ENCODE assay signal across 8 mouse cellular contexts in genomic region chr2:118779504-118780480, GRCm38 (mm10). TPM values are rescaled to one million over a fixed set of nuclear protein-coding genes. Genes with fewer than 3 reads are reported as not detected.
DNase-seq lines count a peak whose midpoint lies in the region; ATAC-seq lines count a peak whose summit lies in the region.

Gene Disp2 (plus strand): TSS chr2:118779719.

- H3K4me2 ChIP-seq in heart, embryonic 14.5 days (ENCODE audit: low read length): peak within 1 kb of the TSS; percentile 80
- H3K4me2 ChIP-seq in liver, embryonic 15.5 days: peak within 1 kb of the TSS; percentile 55
- H3K4me2 ChIP-seq in neural tube, embryonic 11.5 days (ENCODE audit: low read depth): peak within 1 kb of the TSS; percentile 50
- peak within 1 kb of the TSS; percentile 75 for H3K4me2 ChIP-seq in stomach, embryonic 16.5 days (ENCODE audit: low read depth, low read length)

- H3K27me3 ChIP-seq in heart, embryonic 14.5 days (ENCODE audit: control insufficient read depth, insufficient read depth, low read length): peaks cover 3% of the 10 kb centered on the region; the same call in 1 of the 2 replicates
- peaks cover 66% of the 10 kb centered on the region for H3K27me3 ChIP-seq in liver, embryonic 15.5 days
- H3K27me3 ChIP-seq in neural tube, embryonic 11.5 days (ENCODE audit: control insufficient read depth, insufficient read depth, low read length): 0 out of 2 replicates have a peak, but pooled peaks cover 4% of the 10 kb centered on the region
- H3K27me3 ChIP-seq in stomach, embryonic 16.5 days (ENCODE audit: control insufficient read depth, insufficient read depth, low read length): no peaks in the 10 kb centered on the region

- peak; percentile 68 for DNase-seq in CD4-positive helper T cell, adult 2 months (ENCODE audit: low read depth, low spot score)
- DNase-seq in kidney, postnatal 14 days: peak; percentile 96
- peak; percentile 96 for DNase-seq in neural tube, embryonic 11.5 days (ENCODE audit: low spot score)

- peak; percentile 88 for ATAC-seq in erythroid progenitor cell, adult 5-6 weeks (replicated peaks; ENCODE audit: low FRiP score, poor library complexity, severe bottlenecking)
- ATAC-seq in heart, embryonic 14.5 days (ENCODE audit: insufficient number of reproducible peaks, insufficient read depth, low FRiP score, low read depth): peak; percentile 72
- ATAC-seq in liver, embryonic 15.5 days (ENCODE audit: insufficient read depth): peak; percentile 68
- ATAC-seq in neural tube, embryonic 11.5 days (ENCODE audit: insufficient read depth, low FRiP score, low TSS enrichment): peak; percentile 86
- peak; percentile 87 for ATAC-seq in stomach, embryonic 16.5 days (ENCODE audit: insufficient read depth, low FRiP score)

- H3K4me3 ChIP-seq in brown adipose tissue, adult 24 weeks (ENCODE audit: insufficient read depth, low read depth, low read length): peak within 1 kb of the TSS; percentile 44
- peak within 1 kb of the TSS; percentile 33 to 34 for H3K4me3 ChIP-seq in heart, embryonic 14.5 days (ENCODE audit: control insufficient read depth in 1 of 2, insufficient read depth in 1 of 2, low read depth in 1 of 2, low read length in 2 of 2)
- H3K4me3 ChIP-seq in liver, embryonic 15.5 days (replicated peaks): peak within 1 kb of the TSS; percentile 17; the same call in 1 of the 2 replicates
- H3K4me3 ChIP-seq in neural tube, embryonic 11.5 days (ENCODE audit: low read depth, low read length): peak within 1 kb of the TSS; percentile 32
- H3K4me3 ChIP-seq in stomach, embryonic 16.5 days (replicated peaks; ENCODE audit: low read length): peak within 1 kb of the TSS; percentile 45

- 10% methylated on average over 39 of the region's 39 CpGs for WGBS in heart, embryonic 14.5 days
- WGBS in liver, embryonic 15.5 days (ENCODE audit: insufficient replicate concordance): 11% methylated on average over 39 of the region's 39 CpGs
- WGBS in neural tube, embryonic 11.5 days: 12% methylated on average over 39 of the region's 39 CpGs
- 11% methylated on average over 39 of the region's 39 CpGs for WGBS in stomach, embryonic 16.5 days

- no peaks in the 10 kb centered on the region for H3K9me3 ChIP-seq in heart, embryonic 14.5 days (ENCODE audit: control insufficient read depth, low read length)
- no peaks in the 10 kb centered on the region for H3K9me3 ChIP-seq in liver, embryonic 15.5 days (replicated peaks)
- H3K9me3 ChIP-seq in neural tube, embryonic 11.5 days (ENCODE audit: control insufficient read depth, low read length): no peaks in the 10 kb centered on the region
- no peaks in the 10 kb centered on the region for H3K9me3 ChIP-seq in stomach, embryonic 16.5 days (replicated peaks; ENCODE audit: control insufficient read depth, low read length)

- no peaks in the 10 kb centered on the region for H3K36me3 ChIP-seq in heart, embryonic 14.5 days (ENCODE audit: control insufficient read depth, insufficient read depth, low read length)
- no peaks in the 10 kb centered on the region for H3K36me3 ChIP-seq in liver, embryonic 15.5 days (replicated peaks)
- H3K36me3 ChIP-seq in neural tube, embryonic 11.5 days (ENCODE audit: control insufficient read depth, insufficient read depth, low read length): no peaks in the 10 kb centered on the region
- no peaks in the 10 kb centered on the region for H3K36me3 ChIP-seq in stomach, embryonic 16.5 days (ENCODE audit: control insufficient read depth, insufficient read depth, low read length)

- peaks cover 15% of the 10 kb centered on the region for H3K4me1 ChIP-seq in brown adipose tissue, adult 24 weeks (ENCODE audit: control insufficient read depth, insufficient read depth, insufficient read length, low read length)
- peaks cover 3 to 14% of the 10 kb centered on the region in 2 experiments; a peak in 3 of 4 replicates for H3K4me1 ChIP-seq in heart, embryonic 14.5 days (ENCODE audit: control insufficient read depth in 2 of 2, insufficient read depth in 2 of 2, low read length in 2 of 2)
- peaks cover 18% of the 10 kb centered on the region for H3K4me1 ChIP-seq in liver, embryonic 15.5 days (replicated peaks)
- peaks cover 8% of the 10 kb centered on the region for H3K4me1 ChIP-seq in neural tube, embryonic 11.5 days (ENCODE audit: control insufficient read depth, insufficient read depth, low read length)
- H3K4me1 ChIP-seq in stomach, embryonic 16.5 days (ENCODE audit: control insufficient read depth, insufficient read depth, low read length): 0 out of 2 replicates have a peak, but pooled peaks cover 7% of the 10 kb centered on the region

- H3K27ac ChIP-seq in brown adipose tissue, adult 24 weeks (replicated peaks; ENCODE audit: low read depth, low read length): no peak within 1 kb of the TSS
- H3K27ac ChIP-seq in heart, embryonic 14.5 days (replicated peaks in 1 of 2; ENCODE audit: control insufficient read depth in 1 of 2, insufficient read depth in 1 of 2, low read depth in 2 of 2, low read length in 2 of 2): no peak within 1 kb of the TSS
- H3K27ac ChIP-seq in liver, embryonic 15.5 days (replicated peaks): no peak within 1 kb of the TSS
- H3K27ac ChIP-seq in neural tube, embryonic 11.5 days (ENCODE audit: low read depth, low read length): peak within 1 kb of the TSS; percentile 34; the same call in 1 of the 2 replicates
- no peak within 1 kb of the TSS for H3K27ac ChIP-seq in stomach, embryonic 16.5 days (ENCODE audit: low read length)

- H3K9ac ChIP-seq in heart, embryonic 14.5 days (ENCODE audit: low read length): peak within 1 kb of the TSS; percentile 21; the same call in 1 of the 2 replicates
- H3K9ac ChIP-seq in liver, embryonic 15.5 days: no peak within 1 kb of the TSS
- peak within 1 kb of the TSS; percentile 54 for H3K9ac ChIP-seq in neural tube, embryonic 11.5 days (ENCODE audit: low read length)
- peak within 1 kb of the TSS; percentile 21 for H3K9ac ChIP-seq in stomach, embryonic 16.5 days (ENCODE audit: low read length)

RNA-seq across cellular contexts. Expression of gene Disp2, which starts in this region (rescaled TPM):
- 0.32 and 0.38 TPM in 2 replicates for polyA plus RNA-seq in brown adipose tissue, adult 24 weeks (2012; ENCODE audit: insufficient read depth, insufficient read length, missing spikeins)
- not detected in 2 replicates for total RNA-seq in erythroid progenitor cell, adult 5-6 weeks (2015; ENCODE audit: low replicate concordance)
- total RNA-seq in erythroid progenitor cell, adult 5-6 weeks (2017; ENCODE audit: low replicate concordance): 0.26 TPM in 1 of 2 replicates, not detected in the other
- polyA plus RNA-seq in heart, embryonic 14.5 days (2014; fragmentation: Nextera tagmentation; extraction: Ambion mirVana): 0.18 and 0.27 TPM in 2 replicates
- polyA plus RNA-seq in liver, embryonic 15.5 days (2015; fragmentation: Nextera tagmentation; extraction: Ambion mirVana): 0.26 and 0.32 TPM in 2 replicates
- 10.9 and 12.6 TPM in 2 replicates for polyA plus RNA-seq in neural tube, embryonic 11.5 days (2014; fragmentation: Nextera tagmentation; extraction: Ambion mirVana)
- 2.1 and 2.5 TPM in 2 replicates for polyA plus RNA-seq in stomach, embryonic 16.5 days (2015; fragmentation: Nextera tagmentation; extraction: Ambion mirVana)

Comparison
In these comparisons a context has a peak if more than half of its experiments do, and no peak if none do; other contexts are left out.
1. Peak in ATAC-seq in erythroid progenitor cell, adult 5-6 weeks; RNA of the gene not detected or under 1 TPM.
2. Peak in ATAC-seq, H3K4me3 ChIP-seq, H3K9ac ChIP-seq and H3K4me2 ChIP-seq in heart, embryonic 14.5 days; RNA of the gene not detected or under 1 TPM.
3. Peak in ATAC-seq, H3K4me3 ChIP-seq and H3K4me2 ChIP-seq in liver, embryonic 15.5 days; RNA of the gene not detected or under 1 TPM.